Mouse (Mus musculus): ENCODE measurements around the gene Mical2. TPM values are rescaled to one million over a fixed set of nuclear protein-coding genes. Genes with fewer than 3 reads are reported as not detected.

Gene Mical2
- polyA plus RNA-seq, 2 experiments, result 5.0 to 7.5 TPM

DNA sequence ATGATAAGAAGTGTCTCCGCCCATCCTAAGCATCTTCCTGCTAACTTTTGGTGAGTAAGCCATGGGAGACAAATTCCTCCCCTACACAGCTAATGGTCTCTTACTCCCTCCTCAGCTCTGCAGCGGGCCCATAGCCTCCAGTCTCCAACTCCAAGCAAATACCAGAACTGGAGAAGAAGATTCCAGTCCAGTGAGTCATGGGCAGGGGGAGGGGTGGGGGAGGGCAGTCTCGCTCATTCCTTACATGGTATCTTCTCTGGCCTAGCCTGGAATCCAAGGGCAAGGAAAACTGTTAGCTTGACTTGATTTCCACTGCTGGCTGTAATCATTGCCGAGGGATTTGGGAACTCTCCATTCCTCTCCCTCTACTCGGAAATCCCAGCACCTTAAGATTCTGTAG is 150.2 kb downstream of the Mical2 start:
- H3K4me2 ChIP-seq (replicated peaks; ENCODE audit: low read depth, low read length, severe bottlenecking), result no peak overlapping the region
- peak; percentile 42; the same call in 1 of the 2 replicates for ATAC-seq (ENCODE audit: low FRiP score, low read depth)
- no peaks in the 10 kb centered on the region for H3K27me3 ChIP-seq (ENCODE audit: control insufficient read depth, insufficient read depth, low read length)

DNA sequence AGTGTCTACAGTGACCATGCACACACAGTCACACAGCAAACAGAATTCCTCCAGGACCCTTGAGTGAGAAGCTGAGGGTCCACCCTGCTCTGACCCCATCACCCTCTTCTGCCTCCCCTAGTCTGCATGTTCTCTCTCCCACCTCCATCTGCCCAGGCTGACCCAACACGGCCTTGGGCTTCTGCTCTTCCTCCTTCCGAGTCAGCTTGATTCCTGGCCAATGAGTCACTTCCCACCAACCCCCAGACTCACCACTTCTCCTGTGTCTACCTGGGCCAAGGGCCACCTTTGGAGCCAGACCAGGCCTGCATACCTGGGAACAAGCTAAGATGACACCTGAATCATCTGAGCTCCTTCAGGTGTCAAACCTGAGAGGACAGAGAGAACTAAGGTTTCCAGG is 151.0 kb downstream of the Mical2 start:
- WGBS, result 72% methylated on average over 2 of the region's 2 CpGs
- no peak for ATAC-seq (ENCODE audit: low FRiP score, low read depth)
- Histone ChIP-seq H3K4me1 (ENCODE audit: control insufficient read depth, insufficient read depth, low read length) (no peaks in the 10 kb centered on the region), H3K27me3 (ENCODE audit: control insufficient read depth, insufficient read depth, low read length) (no peaks in the 10 kb centered on the region), H3K4me2 (replicated peaks; ENCODE audit: low read depth, low read length, severe bottlenecking) (no peak overlapping the region), H3K36me3 (ENCODE audit: control insufficient read depth, insufficient read depth, low read length) (no peaks in the 10 kb centered on the region), H3K9ac (ENCODE audit: low read depth, low read length, severe bottlenecking) (no peak overlapping the region), H3K27ac (replicated peaks; ENCODE audit: low read depth, low read length) (no peak overlapping the region), H3K4me3 (replicated peaks; ENCODE audit: low read length) (no peak overlapping the region), H3K9me3 (ENCODE audit: control insufficient read depth, low read length) (no peaks in the 10 kb centered on the region)
- no peak for DNase-seq (ENCODE audit: low spot score)
- no peak for TF ChIP-seq POLR2A (IDR thresholded peaks at IDR 0.05; ENCODE audit: borderline replicate concordance, extremely low read depth, insufficient read depth, insufficient read length)

More for the DNA sequence above, 150.2 kb downstream of the Mical2 start:
- H3K4me1 ChIP-seq (ENCODE audit: control insufficient read depth, insufficient read depth, low read length), result no peaks in the 10 kb centered on the region
- no peak overlapping the region for H3K9ac ChIP-seq (ENCODE audit: low read depth, low read length, severe bottlenecking)
- H3K27ac ChIP-seq (replicated peaks; ENCODE audit: low read depth, low read length), result 0 out of 2 replicates have a peak overlapping the region, but pooled peaks have one; percentile 8
- no peaks in the 10 kb centered on the region for H3K9me3 ChIP-seq (ENCODE audit: control insufficient read depth, low read length)
- 60% methylated on average over 5 of the region's 5 CpGs for WGBS
- TF ChIP-seq POLR2A (IDR thresholded peaks at IDR 0.05; ENCODE audit: borderline replicate concordance, extremely low read depth, insufficient read depth, insufficient read length), result no peak
- DNase-seq (ENCODE audit: low spot score), result peak; percentile 42
- no peak overlapping the region for H3K4me3 ChIP-seq (replicated peaks; ENCODE audit: low read length)
- H3K36me3 ChIP-seq (ENCODE audit: control insufficient read depth, insufficient read depth, low read length), result no peaks in the 10 kb centered on the region

- DNase-seq (ENCODE audit: low spot score), result peak; percentile 92
- no peaks in the 10 kb centered on the region for H3K9me3 ChIP-seq (ENCODE audit: control insufficient read depth, low read length)
- peak; percentile 74; the same call in 1 of the 2 replicates for ATAC-seq (ENCODE audit: low FRiP score, low read depth)
- peak; percentile 21; the same call in 1 of the 2 replicates for TF ChIP-seq POLR2A (IDR thresholded peaks at IDR 0.05; ENCODE audit: borderline replicate concordance, extremely low read depth, insufficient read depth, insufficient read length)
- no peak overlapping the region for H3K4me3 ChIP-seq (replicated peaks; ENCODE audit: low read length)
- 41% methylated on average over 8 of the region's 8 CpGs for WGBS
- no peak overlapping the region for H3K27ac ChIP-seq (replicated peaks; ENCODE audit: low read depth, low read length)
- no peak overlapping the region for H3K4me2 ChIP-seq (replicated peaks; ENCODE audit: low read depth, low read length, severe bottlenecking)
- H3K27me3 ChIP-seq (ENCODE audit: control insufficient read depth, insufficient read depth, low read length), result no peaks in the 10 kb centered on the region
- H3K9ac ChIP-seq (ENCODE audit: low read depth, low read length, severe bottlenecking), result no peak overlapping the region
- no peaks in the 10 kb centered on the region for H3K4me1 ChIP-seq (ENCODE audit: control insufficient read depth, insufficient read depth, low read length)
- no peaks in the 10 kb centered on the region for H3K36me3 ChIP-seq (ENCODE audit: control insufficient read depth, insufficient read depth, low read length)
Observed at GRCm38 (mm10) chr7:112377314-112377713, 151.7 kb downstream of the Mical2 start.

- Histone ChIP-seq H3K4me2 (replicated peaks; ENCODE audit: low read depth, low read length, severe bottlenecking) (no peak overlapping the region), H3K27me3 (ENCODE audit: control insufficient read depth, insufficient read depth, low read length) (no peaks in the 10 kb centered on the region), H3K9me3 (ENCODE audit: control insufficient read depth, low read length) (no peaks in the 10 kb centered on the region), H3K4me1 (ENCODE audit: control insufficient read depth, insufficient read depth, low read length) (no peaks in the 10 kb centered on the region), H3K9ac (ENCODE audit: low read depth, low read length, severe bottlenecking) (no peak overlapping the region), H3K4me3 (replicated peaks; ENCODE audit: low read length) (no peak overlapping the region), H3K36me3 (ENCODE audit: control insufficient read depth, insufficient read depth, low read length) (no peaks in the 10 kb centered on the region), H3K27ac (replicated peaks; ENCODE audit: low read depth, low read length) (no peak overlapping the region)
- 89% methylated on average over 5 of the region's 5 CpGs for WGBS
- ATAC-seq (ENCODE audit: low FRiP score, low read depth) (no peak), DNase-seq (ENCODE audit: low spot score) (no peak)
- TF ChIP-seq POLR2A (IDR thresholded peaks at IDR 0.05; ENCODE audit: borderline replicate concordance, extremely low read depth, insufficient read depth, insufficient read length), result no peak
Observed at GRCm38 (mm10) chr7:112378056-112378455, 152.4 kb downstream of the Mical2 start.

GRCm38 (mm10) chr7:112378476-112378875 is 152.8 kb downstream of the Mical2 start:
- no peaks in the 10 kb centered on the region for H3K4me1 ChIP-seq (ENCODE audit: control insufficient read depth, insufficient read depth, low read length)
- H3K27me3 ChIP-seq (ENCODE audit: control insufficient read depth, insufficient read depth, low read length), result no peaks in the 10 kb centered on the region
- WGBS, result 63% methylated on average over 5 of the region's 5 CpGs
- no peak overlapping the region for H3K4me3 ChIP-seq (replicated peaks; ENCODE audit: low read length)
- H3K9ac ChIP-seq (ENCODE audit: low read depth, low read length, severe bottlenecking), result no peak overlapping the region
- no peak for TF ChIP-seq POLR2A (IDR thresholded peaks at IDR 0.05; ENCODE audit: borderline replicate concordance, extremely low read depth, insufficient read depth, insufficient read length)
- DNase-seq (ENCODE audit: low spot score), result no peak
- H3K9me3 ChIP-seq (ENCODE audit: control insufficient read depth, low read length), result no peaks in the 10 kb centered on the region
- ATAC-seq (ENCODE audit: low FRiP score, low read depth), result no peak
- no peaks in the 10 kb centered on the region for H3K36me3 ChIP-seq (ENCODE audit: control insufficient read depth, insufficient read depth, low read length)
- no peak overlapping the region for H3K27ac ChIP-seq (replicated peaks; ENCODE audit: low read depth, low read length)
- no peak overlapping the region for H3K4me2 ChIP-seq (replicated peaks; ENCODE audit: low read depth, low read length, severe bottlenecking)

- Histone ChIP-seq H3K4me2 (replicated peaks; ENCODE audit: low read depth, low read length, severe bottlenecking) (no peak overlapping the region), H3K27ac (replicated peaks; ENCODE audit: low read depth, low read length) (no peak overlapping the region), H3K36me3 (ENCODE audit: control insufficient read depth, insufficient read depth, low read length) (no peaks in the 10 kb centered on the region), H3K4me3 (replicated peaks; ENCODE audit: low read length) (no peak overlapping the region), H3K9me3 (ENCODE audit: control insufficient read depth, low read length) (no peaks in the 10 kb centered on the region), H3K27me3 (ENCODE audit: control insufficient read depth, insufficient read depth, low read length) (no peaks in the 10 kb centered on the region), H3K9ac (ENCODE audit: low read depth, low read length, severe bottlenecking) (no peak overlapping the region), H3K4me1 (ENCODE audit: control insufficient read depth, insufficient read depth, low read length) (peaks cover 24% of the 10 kb centered on the region)
- TF ChIP-seq POLR2A (IDR thresholded peaks at IDR 0.05; ENCODE audit: borderline replicate concordance, extremely low read depth, insufficient read depth, insufficient read length), result no peak
- DNase-seq (ENCODE audit: low spot score), result no peak
- no peak for ATAC-seq (ENCODE audit: low FRiP score, low read depth)
- 50% methylated on average over 5 of the region's 5 CpGs for WGBS
Observed at GRCm38 (mm10) chr7:112386521-112386920, 160.9 kb downstream of the Mical2 start.

Data from limb, embryonic 14.5 days (tissue).